Mouse (Mus musculus) embryonic facial prominence, embryonic 13.5 days (tissue): Measurements from ENCODE around the gene Cdc5l. TPM values are rescaled to one million over a fixed set of nuclear protein-coding genes. Genes with fewer than 3 reads are reported as not detected.
A peak's percentile ranks its signal among the peaks of the same experiment; 100 is the strongest.

ENCODE experiments used
- ATAC-seq: fragments of 200-750 bp; cut with Nextera tagmentation; 2 replicates; pipeline ENCODE4 v1.8.0; 2017; ENCODE audit warnings: low read depth; ENCODE audit not compliant: insufficient number of reproducible peaks, insufficient read depth, low FRiP score, low TSS enrichment
- H3K27ac ChIP-seq: fragments of 300-500 bp; sonication (generic); 2 replicates; pipeline ENCODE4 v1.5.1; 2015; ENCODE audit warnings: moderate library complexity, mild to moderate bottlenecking, inconsistent platforms
- H3K27me3 ChIP-seq: fragments of 300-500 bp; sonication (generic); 2 replicates; pipeline ENCODE4 v1.6.1; 2015; ENCODE audit warnings: mild to moderate bottlenecking, inconsistent platforms
- H3K36me3 ChIP-seq: fragments of 300-500 bp; sonication (generic); 2 replicates; pipeline ENCODE4 v1.6.1; 2015; ENCODE audit warnings: mild to moderate bottlenecking, inconsistent platforms
- H3K4me1 ChIP-seq: fragments of 300-500 bp; sonication (generic); 2 replicates; pipeline ENCODE4 v1.6.1; 2015; ENCODE audit warnings: inconsistent platforms
- H3K4me2 ChIP-seq: fragments of 300-500 bp; sonication (generic); 2 replicates; pipeline ENCODE4 v1.6.1; 2015; ENCODE audit warnings: moderate library complexity, mild to moderate bottlenecking, inconsistent platforms
- H3K4me3 ChIP-seq: fragments of 300-500 bp; sonication (generic); 2 replicates; pipeline ENCODE4 v1.5.1; 2015; ENCODE audit warnings: mild to moderate bottlenecking, inconsistent platforms
- H3K9ac ChIP-seq: fragments of 300-500 bp; sonication (generic); 2 replicates; pipeline ENCODE4 v1.6.1; 2015; ENCODE audit warnings: mild to moderate bottlenecking, inconsistent platforms
- H3K9me3 ChIP-seq: fragments of 300-500 bp; sonication (generic); 2 replicates; pipeline ENCODE4 v1.6.1; 2016; ENCODE audit warnings: inconsistent platforms
- WGBS: fragments of 180-500 bp; shearing (Covaris S2); methylation state at CpG from one replicate; pipeline ENCODE4 v1.1.7; 2015; ENCODE audit warnings: mixed read lengths; 5-methylcytosine and 5-hydroxymethylcytosine counted together
- polyA plus RNA-seq: library from polyadenylated mRNA; unstranded; fragments of >200 nt; fragmentation: Nextera tagmentation; extraction: Ambion mirVana; gene quantifications from 2 replicates; pipeline ENCODE4 v1.2.1, GENCODE M21; 2015

Cdc5l gene
- 74.0 and 83.1 TPM in 2 replicates for polyA plus RNA-seq

GRCm38 (mm10) chr17:45433419-45434261 is at the start of gene Cdc5l:
Cdc5l (minus strand) TSS chr17:45433737.
- Histone ChIP-seq H3K4me1 (peaks cover 20% of the 10 kb centered on the region), H3K4me3 (peak within 1 kb of the TSS; percentile 89), H3K36me3 (peaks cover 18% of the 10 kb centered on the region), H3K4me2 (peak within 1 kb of the TSS; percentile 85), H3K27ac (peak within 1 kb of the TSS; percentile 98), H3K9ac (peak within 1 kb of the TSS; percentile 94), H3K27me3 (no peaks in the 10 kb centered on the region), H3K9me3 (no peaks in the 10 kb centered on the region)
- WGBS, result under 1% methylated on average over 73 of the region's 73 CpGs
- ATAC-seq, result peak; percentile 96

GRCm38 (mm10) chr17:45480429-45480828 is 46.9 kb upstream of the Cdc5l start:
- Histone ChIP-seq H3K9ac (no peak overlapping the region), H3K27me3 (peaks cover 24% of the 10 kb centered on the region), H3K9me3 (no peaks in the 10 kb centered on the region; the same call in 1 of the 2 replicates), H3K4me3 (no peak overlapping the region), H3K4me1 (no peaks in the 10 kb centered on the region), H3K27ac (no peak overlapping the region), H3K4me2 (no peak overlapping the region), H3K36me3 (no peaks in the 10 kb centered on the region)
- WGBS, result 30% methylated on average over 2 of the region's 2 CpGs
- no peak for ATAC-seq

DNA sequence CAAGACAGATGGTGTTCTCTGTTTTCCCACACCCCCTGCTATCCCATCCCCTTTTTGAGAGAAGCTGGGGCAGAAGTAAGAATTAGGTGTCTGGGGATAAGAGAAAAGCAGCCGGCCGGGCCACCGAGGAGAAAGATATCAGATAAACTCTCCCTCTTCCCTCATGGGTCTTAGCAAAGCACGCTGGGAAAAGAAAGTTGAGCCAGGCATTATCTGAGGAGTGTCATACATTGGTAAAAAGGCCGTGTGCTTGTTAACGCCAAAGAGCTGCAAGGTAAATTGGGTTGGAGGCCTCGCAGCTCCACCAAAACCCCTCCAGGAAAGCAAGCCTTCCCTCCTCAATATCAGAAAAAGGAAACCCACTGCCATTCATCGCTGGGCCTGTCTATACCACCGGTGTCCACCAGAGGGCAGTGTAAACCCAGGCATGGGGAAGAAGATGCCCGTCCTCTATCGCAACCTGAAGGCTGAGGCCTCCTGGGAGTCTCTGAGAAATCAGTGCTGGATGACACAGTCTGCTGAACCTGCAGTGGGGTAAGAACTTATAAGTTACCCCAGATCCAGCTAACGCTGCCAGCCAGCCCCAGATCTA is 44.8 kb upstream of the Cdc5l start:
- Histone ChIP-seq H3K4me3 (no peak overlapping the region), H3K9me3 (no peaks in the 10 kb centered on the region; the same call in 1 of the 2 replicates), H3K9ac (no peak overlapping the region), H3K4me1 (peaks cover 10% of the 10 kb centered on the region; the same call in 1 of the 2 replicates), H3K27ac (no peak overlapping the region), H3K27me3 (peaks cover 44% of the 10 kb centered on the region), H3K36me3 (no peaks in the 10 kb centered on the region), H3K4me2 (no peak overlapping the region)
- WGBS, result 17% methylated on average over 12 of the region's 12 CpGs
- no peak for ATAC-seq

DNA sequence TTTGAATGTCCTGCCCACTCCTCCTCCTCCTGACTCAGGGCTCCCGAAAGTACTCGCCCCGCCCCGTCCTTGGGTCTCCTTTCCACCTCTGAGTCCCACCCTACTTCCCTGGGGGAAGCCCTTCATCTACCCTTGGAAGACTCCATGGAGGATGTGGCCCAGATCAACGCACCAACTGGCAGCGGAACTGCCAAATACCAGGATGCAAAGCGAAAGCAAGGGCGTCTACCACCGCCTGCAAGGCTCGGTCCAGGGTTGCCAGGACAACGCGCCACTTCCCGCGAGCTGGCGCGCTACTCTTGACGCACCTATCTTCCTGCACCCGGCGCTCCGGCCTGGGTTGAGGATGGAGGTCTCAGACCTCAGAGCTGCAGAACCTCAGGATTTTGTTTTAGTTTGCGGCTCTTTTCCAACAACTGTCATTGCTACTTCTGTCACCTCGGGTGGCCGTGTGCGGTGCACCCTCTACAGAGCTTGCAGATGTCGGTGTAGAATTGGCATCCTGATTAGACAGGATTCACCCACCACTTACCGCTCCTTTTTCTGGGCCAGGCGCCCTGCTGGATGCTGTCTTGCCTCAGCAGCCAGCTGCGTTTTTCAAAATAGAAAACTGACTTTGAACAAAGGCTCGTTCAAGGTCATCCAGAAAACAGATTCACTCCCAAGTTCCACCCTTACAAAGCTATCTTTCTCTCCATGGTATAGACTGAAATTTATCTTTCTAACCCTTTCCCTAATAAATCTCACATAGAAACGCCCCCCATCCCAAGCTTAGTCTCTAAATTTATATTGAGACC is 41.3 kb upstream of the Cdc5l start, which contains the start of gene Spats1:
Gene Spats1, minus strand, starts transcription at position 747 of the 797 bp plus-strand sequence.
- WGBS, result 6% methylated on average over 30 of the region's 30 CpGs
- H3K36me3 ChIP-seq, result no peaks in the 10 kb centered on the region
- no peak within 1 kb of the TSS for H3K27ac ChIP-seq
- H3K9ac ChIP-seq, result peak within 1 kb of the TSS; percentile 61
- 0 out of 2 replicates have a peak, but pooled peaks have one; percentile 52 for ATAC-seq
- peak within 1 kb of the TSS; percentile 46 for H3K4me3 ChIP-seq
- peaks cover 10% of the 10 kb centered on the region; the same call in 1 of the 2 replicates for H3K4me1 ChIP-seq
- H3K27me3 ChIP-seq, result peaks cover 47% of the 10 kb centered on the region
- H3K9me3 ChIP-seq, result no peaks in the 10 kb centered on the region
- H3K4me2 ChIP-seq, result peak within 1 kb of the TSS; percentile 70

- Histone ChIP-seq H3K4me1 (peaks cover 10% of the 10 kb centered on the region; the same call in 1 of the 2 replicates), H3K4me2 (peak overlapping the region; percentile 70), H3K9me3 (no peaks in the 10 kb centered on the region), H3K4me3 (peak overlapping the region; percentile 46), H3K36me3 (no peaks in the 10 kb centered on the region), H3K9ac (peak overlapping the region; percentile 61), H3K27ac (no peak overlapping the region), H3K27me3 (peaks cover 47% of the 10 kb centered on the region)
- 73% methylated on average over 8 of the region's 8 CpGs for WGBS
- ATAC-seq, result no peak
Measured at GRCm38 (mm10) chr17:45474146-45474545, 40.6 kb upstream of the Cdc5l start.

GRCm38 (mm10) chr17:45473667-45474066 is 40.1 kb upstream of the Cdc5l start:
- Histone ChIP-seq H3K36me3 (no peaks in the 10 kb centered on the region), H3K27ac (no peak overlapping the region), H3K4me3 (no peak overlapping the region), H3K27me3 (peaks cover 47% of the 10 kb centered on the region), H3K4me2 (no peak overlapping the region), H3K4me1 (peaks cover 10% of the 10 kb centered on the region; the same call in 1 of the 2 replicates), H3K9ac (no peak overlapping the region), H3K9me3 (no peaks in the 10 kb centered on the region)
- no peak for ATAC-seq
- WGBS, result 71% methylated on average over 6 of the region's 6 CpGs

DNA sequence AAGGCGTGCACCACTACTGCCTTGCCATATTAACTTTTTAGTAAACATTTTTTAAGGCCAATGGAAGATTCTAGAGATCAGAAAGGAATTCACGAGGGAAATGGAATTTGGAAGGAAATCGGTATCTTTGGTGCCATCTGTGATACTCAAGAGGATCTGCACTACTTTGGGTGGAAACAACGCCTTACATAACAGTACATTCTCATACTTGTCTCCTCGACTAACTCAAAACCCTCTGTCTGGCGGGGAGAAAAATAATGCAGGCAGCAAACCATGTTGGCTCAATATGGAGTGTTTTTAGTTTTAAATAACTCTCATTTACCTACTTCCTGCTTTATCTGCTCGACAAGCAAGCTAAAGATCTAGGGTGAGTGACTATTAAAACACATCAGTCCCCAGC is 37.2 kb upstream of the Cdc5l start:
- ATAC-seq, result no peak
- Histone ChIP-seq H3K9me3 (0 out of 2 replicates have a peak, but pooled peaks cover 4% of the 10 kb centered on the region), H3K4me2 (no peak overlapping the region), H3K27me3 (peaks cover 24% of the 10 kb centered on the region), H3K27ac (no peak overlapping the region), H3K4me3 (no peak overlapping the region), H3K9ac (no peak overlapping the region), H3K4me1 (peaks cover 10% of the 10 kb centered on the region; the same call in 1 of the 2 replicates), H3K36me3 (no peaks in the 10 kb centered on the region)
- WGBS, result 82% methylated on average over 7 of the region's 7 CpGs

- Histone ChIP-seq H3K9ac (no peak overlapping the region), H3K9me3 (0 out of 2 replicates have a peak, but pooled peaks cover 4% of the 10 kb centered on the region), H3K36me3 (no peaks in the 10 kb centered on the region), H3K4me1 (no peaks in the 10 kb centered on the region), H3K27me3 (peaks cover 3% of the 10 kb centered on the region; the same call in 1 of the 2 replicates), H3K27ac (no peak overlapping the region), H3K4me3 (no peak overlapping the region), H3K4me2 (no peak overlapping the region)
- ATAC-seq, result no peak
- WGBS, result 78% methylated on average over 5 of the region's 5 CpGs
Measured at GRCm38 (mm10) chr17:45468302-45468701, 34.8 kb upstream of the Cdc5l start.

DNA sequence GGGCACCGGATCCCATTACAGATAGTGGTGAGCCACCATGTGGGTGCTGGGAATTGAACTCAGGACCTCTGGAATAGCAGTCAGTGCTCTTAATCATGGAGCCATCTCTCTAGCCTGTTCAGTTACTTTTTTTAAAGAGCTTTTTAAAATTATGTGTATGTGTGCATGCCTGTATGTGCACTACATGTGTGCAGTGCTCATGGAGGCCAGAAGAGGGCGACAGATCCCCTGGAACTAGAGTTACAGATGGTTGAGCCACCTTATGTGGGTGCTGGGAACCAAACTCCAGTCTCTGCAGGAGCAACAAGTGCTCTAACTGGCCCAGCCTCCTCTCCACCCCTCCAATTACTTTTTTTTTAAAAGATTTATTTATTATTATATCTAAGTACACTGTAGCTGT is 33.2 kb upstream of the Cdc5l start:
- no peak for ATAC-seq
- 62% methylated on average over 2 of the region's 2 CpGs for WGBS
- H3K36me3 ChIP-seq, result no peaks in the 10 kb centered on the region
- H3K4me2 ChIP-seq, result no peak overlapping the region
- no peak overlapping the region for H3K4me3 ChIP-seq
- no peaks in the 10 kb centered on the region for H3K4me1 ChIP-seq
- H3K27ac ChIP-seq, result no peak overlapping the region
- 0 out of 2 replicates have a peak, but pooled peaks cover 4% of the 10 kb centered on the region for H3K9me3 ChIP-seq
- no peak overlapping the region for H3K9ac ChIP-seq
- no peaks in the 10 kb centered on the region for H3K27me3 ChIP-seq

GRCm38 (mm10) chr17:45464255-45464654 is 30.7 kb upstream of the Cdc5l start:
- Histone ChIP-seq H3K4me1 (no peaks in the 10 kb centered on the region), H3K27ac (no peak overlapping the region), H3K4me2 (no peak overlapping the region), H3K4me3 (no peak overlapping the region), H3K27me3 (no peaks in the 10 kb centered on the region), H3K9ac (no peak overlapping the region), H3K36me3 (no peaks in the 10 kb centered on the region), H3K9me3 (0 out of 2 replicates have a peak, but pooled peaks cover 4% of the 10 kb centered on the region)
- no peak for ATAC-seq
- WGBS, result 84% methylated on average over 9 of the region's 9 CpGs

DNA sequence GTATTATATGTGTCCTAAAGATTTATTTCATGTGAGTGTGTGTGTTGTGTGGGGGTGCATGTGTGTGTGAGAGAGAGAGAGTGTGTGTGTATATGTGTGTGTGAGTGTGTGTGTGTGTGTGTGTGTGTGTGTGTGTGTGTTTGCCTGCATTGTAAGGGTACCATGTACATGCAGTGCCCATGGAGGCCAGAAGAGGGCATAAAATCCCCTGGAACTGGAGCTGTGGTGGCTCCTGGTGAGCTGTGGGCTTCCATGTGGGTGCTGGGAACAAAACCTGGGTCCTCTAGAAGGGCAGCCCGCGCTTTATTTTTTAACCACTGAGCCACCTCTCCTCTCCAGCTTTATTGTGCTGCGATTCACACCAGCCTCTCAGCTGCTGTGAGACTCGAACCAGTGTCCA is 29.0 kb upstream of the Cdc5l start:
- WGBS, result 90% methylated on average over 4 of the region's 4 CpGs
- no peaks in the 10 kb centered on the region for H3K4me1 ChIP-seq
- H3K27ac ChIP-seq, result no peak overlapping the region

More for the DNA sequence above, 29.0 kb upstream of the Cdc5l start:
- H3K4me2 ChIP-seq, result no peak overlapping the region
- H3K27me3 ChIP-seq, result no peaks in the 10 kb centered on the region
- H3K9ac ChIP-seq, result no peak overlapping the region
- no peaks in the 10 kb centered on the region for H3K36me3 ChIP-seq
- no peak for ATAC-seq
- H3K4me3 ChIP-seq, result no peak overlapping the region
- 0 out of 2 replicates have a peak, but pooled peaks cover 4% of the 10 kb centered on the region for H3K9me3 ChIP-seq
